Mouse (Mus musculus) retina, embryonic 14.5 days (tissue): ENCODE data around the gene Eno2.

Source experiments
- DNase-seq: peaks from one replicate; pipeline ENCODE4 v3.0.0-alpha.2; 2015; ENCODE audit warnings: low spot score

The Eno2 gene

DNA sequence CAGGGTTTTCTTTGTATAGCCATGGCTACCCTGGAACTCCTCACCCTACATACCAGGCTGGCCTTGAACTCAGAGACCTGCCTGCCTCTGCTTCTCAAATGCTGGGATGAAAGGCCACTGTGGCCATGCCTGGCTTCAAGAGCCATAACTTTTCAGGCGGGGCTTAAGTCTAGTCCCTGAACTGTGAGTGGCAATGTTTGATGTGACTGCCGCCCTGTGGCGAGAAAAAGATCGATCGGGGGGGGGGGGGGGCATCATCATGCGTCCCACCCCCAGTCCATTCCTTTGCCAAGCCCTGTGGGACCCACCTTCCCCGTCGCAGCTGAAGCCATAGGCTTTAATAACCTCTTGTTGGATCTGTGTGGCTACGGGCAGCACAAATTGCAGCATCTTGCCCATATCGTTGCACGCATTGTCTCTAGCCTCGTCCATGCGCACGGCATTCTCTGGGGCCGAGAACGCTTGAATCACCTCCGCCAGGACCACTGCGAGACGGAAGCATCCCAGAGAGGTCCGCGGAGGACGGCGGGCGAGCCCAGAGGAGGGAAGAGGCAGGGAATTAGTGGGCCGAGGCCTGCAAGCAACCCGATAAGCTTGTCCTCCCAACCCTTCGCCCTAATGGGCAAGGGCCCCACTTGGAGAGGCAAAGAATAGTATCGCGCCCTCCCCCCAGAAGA, 29.1 kb downstream of the Eno2 start:
- peak; percentile 73 for DNase-seq

DNA sequence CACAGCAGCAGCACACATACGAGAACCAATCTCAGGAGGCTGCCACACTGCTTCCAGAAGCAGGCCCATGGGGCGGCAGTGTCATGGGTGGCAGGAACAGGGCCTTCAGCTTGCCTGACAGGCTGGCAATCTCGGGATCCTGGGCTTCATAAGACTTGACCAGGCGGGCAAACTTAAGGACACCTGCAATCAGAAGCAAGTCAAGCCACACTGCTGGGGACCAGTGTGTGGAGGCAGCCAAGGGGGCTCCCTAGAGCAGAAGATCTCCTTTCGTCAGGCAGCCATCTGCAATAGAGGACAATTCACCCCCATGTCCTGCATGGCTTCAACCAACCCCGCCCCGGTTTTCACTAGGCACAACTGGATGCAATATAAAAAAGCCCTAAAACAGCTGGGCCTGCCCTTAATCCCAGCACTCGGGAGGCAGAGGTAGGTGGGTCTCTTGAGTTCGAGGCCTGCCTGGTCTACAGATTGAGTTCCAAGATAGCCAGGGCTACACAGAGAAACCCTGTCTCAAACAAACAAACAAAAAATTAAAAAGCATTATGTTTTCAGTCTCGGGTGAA, 30.2 kb downstream of the Eno2 start:
- DNase-seq: no peak

DNA sequence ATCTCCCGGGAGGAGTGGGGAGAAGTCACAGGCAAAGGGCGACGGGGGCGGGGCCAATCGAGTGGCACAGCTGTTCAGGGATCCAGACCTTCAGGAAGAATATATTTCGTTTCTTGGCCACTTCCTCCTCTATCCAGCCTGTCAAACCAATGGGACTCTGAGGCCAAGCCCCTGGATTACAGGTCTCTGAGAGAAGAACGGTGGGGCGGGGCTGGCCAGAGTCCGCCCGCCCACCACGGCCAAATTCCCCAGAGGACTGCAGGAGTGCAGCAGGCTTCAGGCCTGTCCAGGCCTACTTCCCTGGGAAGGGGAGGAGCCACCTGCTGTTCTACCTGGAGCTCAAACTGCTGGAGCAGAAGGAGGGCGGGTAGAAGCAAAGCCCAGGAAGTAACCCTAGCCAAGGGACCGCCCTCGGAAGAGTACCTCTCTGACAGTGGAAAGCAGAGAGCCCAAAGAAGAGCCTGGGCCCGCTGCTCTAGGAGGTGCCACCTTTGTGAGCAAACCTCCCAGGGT, 30.9 kb downstream of the Eno2 start, which contains the start of gene Ptpn6:
Gene Ptpn6 (minus strand): TSS at position 204 of the 513 bp plus-strand sequence.
- DNase-seq: peak; percentile 26

DNA sequence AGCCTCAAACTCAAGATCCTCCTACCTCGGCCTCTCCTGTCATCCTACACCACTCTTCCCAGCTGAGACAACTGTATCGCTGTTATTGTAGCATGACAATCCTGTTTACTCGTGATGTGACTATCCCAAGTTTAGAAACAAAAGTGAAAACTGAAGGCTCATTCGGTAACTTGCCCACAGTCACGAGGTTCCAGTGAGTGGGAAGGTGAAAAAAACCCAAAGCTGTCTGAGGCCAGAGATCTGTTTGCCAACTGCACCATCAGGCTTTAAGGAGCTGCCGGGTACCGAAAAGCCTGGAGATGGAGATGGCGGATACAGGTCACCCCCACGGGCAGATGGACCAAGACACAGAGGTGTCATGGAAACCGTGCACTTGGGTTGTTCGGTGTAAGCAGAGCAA, 32.4 kb downstream of the Eno2 start:
- DNase-seq: no peak

DNA sequence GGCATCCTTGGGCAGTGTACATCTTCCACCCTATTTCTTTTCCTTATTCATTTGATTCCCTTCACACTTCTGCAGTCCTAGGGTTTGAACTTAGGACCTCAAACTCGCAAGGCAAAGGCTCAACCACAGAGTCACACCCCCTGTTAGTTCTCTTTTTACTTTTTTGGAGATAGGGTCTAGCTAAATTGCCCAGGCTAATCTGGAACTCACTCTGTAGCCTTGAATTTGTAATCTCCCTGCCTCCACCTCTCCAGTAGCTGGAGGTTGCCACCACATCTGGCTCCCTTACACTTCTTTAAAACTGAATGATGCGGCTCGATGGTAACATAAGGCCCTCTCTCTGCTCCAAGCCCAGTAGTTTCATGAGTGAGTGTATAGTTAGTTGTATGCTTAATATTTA, 35.1 kb downstream of the Eno2 start:
- DNase-seq: no peak

DNA sequence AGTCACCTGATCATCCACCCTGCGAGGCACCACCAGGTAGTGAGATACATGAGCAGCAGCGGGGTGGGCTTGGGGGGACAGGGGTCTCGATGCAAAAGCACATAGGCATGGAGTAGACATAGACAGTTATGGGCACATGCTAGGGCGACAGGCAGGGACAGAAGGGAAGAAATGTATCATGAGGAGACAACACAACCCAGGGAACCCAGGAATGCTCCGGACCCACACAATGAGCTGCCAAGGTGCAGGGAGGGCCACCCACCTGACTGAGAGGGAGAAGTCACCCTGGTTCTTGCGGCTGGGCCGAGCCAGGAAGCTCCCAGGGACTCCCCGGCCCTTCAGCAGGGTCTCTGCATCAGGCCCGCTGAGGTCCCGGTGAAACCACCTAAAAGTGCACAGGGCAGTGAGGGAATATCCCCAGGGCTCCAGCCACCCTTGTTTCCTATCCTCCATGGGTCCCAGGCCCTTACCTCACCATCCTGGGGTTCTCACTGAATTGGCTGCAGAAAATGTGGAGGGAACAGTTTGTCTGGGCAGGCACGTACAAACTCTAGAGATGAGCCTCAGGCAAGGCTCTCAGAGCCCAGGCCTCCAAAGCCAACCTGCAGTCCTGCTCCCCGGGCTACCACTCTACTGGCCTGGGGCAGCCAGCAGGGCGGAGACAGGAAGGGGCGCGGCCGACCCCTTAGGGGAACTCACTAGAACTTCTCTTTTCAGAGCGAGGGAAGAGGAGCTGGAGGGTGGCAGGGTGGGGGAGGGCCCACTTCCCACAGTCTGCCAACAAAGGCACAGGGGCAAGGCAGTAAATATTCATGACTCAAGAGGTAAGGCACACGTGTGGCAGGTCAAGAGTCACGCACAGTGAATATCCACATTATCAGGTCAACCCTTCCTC, 36.8 kb downstream of the Eno2 start:
- no peak for DNase-seq

DNA sequence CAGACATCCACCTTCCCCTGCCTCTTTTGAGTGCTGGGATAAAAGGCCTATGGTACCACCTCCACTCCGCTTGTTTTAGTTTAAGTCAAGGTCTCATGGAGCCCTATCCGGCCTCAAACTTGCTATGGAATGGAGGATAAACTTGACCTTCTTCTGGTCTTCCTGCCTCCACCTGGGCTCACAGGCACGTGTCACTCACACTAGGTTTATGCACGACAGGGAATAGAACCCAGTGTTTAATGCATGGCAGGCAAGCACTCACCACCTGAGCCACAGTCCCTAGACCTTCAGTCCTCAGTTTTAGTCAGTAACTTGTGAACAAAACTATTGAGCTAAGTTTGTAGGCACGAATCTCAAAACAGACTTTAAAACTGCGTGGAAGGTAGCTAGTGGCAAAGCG, 38.4 kb downstream of the Eno2 start:
- no peak for DNase-seq

DNA sequence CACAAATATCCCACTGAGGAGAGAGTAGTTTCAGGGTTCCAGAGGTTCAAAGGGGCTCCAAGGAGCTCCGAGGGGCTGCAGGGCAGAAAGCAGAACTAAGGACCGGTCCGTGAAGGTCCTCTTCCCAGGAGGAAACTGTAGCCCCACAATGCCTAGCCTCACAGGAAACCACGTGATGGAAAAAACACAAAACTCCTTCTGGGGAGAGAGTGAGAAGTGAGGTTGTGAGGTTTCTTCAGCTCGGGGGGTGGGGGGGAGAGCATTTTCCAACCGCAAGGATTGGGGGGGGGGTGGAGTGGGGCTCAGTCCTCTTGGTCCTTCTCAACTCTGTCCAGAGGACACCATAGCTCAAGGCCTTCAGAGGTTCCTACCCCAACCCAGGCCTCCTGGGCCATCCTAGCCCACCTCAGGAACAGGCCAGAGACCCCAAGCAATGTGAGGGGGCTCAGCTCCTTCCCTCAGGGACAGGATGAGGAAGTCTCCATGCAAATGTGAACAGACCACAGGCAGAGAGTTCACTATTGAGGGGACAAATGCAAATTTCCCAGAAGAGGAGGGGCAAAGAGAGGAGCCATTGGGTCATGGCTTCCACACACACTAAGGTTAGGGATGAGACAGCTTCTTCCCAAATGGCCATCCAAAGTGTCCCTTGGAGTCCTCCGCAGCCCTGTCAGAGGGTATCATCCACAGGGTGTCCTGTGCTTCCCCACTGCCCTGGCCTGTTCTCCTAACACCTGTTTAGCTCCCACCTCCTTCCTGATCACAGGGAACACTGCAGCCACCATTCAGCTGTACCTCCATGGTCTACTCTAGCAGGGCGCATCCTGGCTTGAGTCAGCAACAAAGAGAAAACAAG, 39.4 kb downstream of the Eno2 start:
- no peak for DNase-seq

DNA sequence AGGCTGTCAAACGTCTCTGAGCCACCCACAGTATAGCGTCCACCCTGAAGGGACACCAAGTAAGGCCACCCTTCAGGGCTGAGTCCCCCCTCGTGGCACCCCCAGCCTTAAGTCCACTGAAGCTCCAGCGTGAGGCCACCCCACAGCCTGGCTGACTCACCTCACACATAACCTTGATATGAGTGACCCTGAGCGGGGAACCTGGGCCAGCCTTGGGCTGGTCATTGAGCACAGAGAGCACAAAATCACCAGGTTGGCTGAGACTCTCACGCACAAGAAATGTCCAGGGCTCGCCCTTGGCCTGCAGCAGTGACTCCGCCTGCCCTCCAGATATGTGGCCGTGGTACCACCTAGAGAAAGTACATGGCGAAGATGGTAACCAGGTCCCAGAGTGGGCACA, 40.9 kb downstream of the Eno2 start:
- DNase-seq: no peak

DNA sequence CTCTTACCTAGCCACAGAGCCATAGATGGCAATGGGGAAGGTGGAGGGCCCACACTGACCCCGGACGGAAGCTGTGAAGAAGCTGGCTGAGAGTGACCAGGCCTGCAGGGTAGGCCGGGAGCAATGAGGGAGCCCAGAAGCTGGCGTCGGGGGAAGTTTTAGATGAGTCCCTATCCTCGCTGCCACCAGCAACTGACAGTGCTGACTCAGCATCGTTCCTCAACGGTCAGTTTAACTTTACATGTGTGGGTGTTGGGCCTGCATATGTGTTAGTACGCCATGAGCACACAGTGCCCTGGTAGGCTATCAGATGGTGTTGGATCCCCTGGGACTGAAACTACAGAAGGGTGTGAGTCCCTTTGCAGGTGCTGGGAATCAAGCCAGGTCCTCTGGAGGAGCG, 45.0 kb downstream of the Eno2 start:
- DNase-seq: no peak

DNA sequence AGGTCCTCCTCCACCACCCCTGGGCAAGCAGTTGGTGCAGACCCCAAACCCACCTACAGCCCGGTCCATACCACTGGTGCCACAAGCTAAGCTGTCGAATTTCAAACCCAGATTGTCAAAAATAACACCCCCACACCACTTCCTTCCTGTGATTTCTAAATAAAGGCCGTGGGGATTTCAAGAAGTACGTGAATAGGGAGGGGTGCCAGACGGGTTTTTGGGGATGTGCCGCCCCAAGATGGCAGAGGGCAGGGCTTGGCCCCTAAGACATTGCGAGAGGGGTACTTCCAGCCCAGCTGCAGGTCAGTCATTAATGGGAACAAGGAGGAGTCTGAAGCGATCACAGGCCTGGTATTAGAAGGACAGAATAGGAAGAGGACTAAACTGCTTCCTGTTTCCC, 45.9 kb downstream of the Eno2 start:
- DNase-seq: no peak

DNA sequence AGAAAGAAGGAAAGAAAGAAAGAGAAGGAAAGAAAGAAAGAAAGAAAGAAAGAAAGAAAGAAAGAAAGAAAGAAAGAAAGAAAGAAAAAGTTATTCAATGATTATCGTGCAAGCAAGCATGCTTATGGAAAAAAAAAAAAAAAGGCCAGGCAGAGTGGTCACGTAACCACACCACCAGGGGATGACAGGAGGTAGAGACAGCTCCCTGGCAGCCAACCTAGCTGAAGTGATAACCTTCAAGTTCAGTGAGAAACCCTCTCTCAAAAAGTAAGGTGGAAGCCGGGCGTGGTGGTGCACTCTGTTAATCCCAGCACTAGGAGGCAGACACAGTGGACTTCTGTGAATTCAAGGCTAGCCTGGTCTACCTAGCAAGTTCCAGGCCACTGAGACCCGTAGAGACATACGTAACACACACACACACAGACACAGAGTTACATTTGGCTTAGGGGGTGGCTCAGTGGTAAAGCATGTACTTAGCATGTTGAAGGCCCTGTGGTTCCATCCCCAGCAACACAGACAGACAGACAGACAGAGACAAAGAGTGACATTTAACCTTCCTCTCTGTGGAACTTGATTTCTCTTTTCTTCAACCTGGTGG, 46.5 kb downstream of the Eno2 start:
- no peak for DNase-seq

DNA sequence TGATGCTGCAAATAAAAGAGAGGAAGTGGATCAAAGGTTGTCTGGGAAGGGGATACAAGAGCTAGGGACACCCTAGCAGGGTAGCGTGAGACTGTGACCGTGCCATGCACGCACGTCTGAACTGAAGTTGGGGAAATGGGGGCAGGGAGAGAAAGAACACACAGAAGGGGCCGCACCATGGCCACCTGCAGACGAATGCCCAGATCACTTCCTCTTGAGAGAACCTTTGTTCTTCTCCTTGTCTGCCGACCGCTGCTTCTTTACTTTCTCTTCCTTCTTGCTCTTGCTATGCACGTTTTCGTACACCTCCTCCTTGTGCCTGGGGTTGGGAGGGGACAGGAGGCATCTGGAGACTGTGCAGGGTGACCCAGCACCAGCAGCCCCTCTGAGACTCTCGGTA, 48.6 kb downstream of the Eno2 start:
- DNase-seq: no peak

DNA sequence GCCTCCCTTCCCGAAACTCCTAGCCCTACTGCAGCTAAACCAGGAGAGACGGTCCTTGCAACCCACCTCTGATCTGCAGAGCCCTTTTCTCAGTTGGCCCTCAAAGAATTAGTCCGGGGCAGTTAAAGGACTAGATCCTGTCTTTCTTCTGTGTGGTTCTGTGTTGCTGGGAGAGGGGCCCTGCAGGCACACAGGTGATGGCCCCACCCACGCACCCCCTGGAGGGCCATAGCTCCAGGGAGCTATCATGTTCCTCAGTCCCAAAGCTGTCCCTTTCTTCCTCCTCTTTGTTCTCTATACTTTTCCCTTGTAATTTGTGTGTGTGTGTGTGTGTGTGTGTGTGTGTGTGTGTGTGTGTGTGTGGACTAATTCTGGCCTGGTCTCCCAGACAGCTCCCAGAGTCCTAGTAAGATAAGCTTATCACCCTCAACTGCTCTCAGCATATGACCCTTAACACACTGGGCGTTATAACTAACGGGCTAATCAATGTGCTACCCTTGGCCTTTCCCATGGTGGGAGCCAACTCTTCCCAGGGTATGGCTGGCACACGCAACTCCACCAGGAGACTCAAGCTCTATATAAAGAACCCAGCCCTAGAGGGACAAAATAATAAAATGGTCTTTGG, 50.0 kb downstream of the Eno2 start:
- no peak for DNase-seq

DNA sequence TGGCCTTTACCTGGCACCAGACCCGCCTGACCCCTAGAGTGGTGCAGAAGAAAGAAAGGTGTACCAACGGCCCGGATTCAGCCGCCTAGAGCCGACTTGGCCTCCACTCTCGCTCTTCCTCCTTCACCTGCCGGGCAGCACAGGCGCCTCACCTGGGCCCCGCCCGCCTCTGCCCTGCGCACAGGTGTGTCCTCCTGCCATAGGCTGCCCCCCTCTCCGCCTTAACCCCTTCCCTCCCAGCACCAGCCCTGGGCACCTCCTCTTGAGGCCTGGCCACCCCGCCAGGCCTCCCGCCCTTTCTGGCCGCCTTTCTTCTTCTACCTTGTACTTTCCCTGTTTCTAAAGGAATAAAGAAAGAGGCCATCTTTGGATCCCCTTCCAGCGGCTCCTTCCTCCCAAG, 50.8 kb downstream of the Eno2 start:
- DNase-seq: no peak

DNA sequence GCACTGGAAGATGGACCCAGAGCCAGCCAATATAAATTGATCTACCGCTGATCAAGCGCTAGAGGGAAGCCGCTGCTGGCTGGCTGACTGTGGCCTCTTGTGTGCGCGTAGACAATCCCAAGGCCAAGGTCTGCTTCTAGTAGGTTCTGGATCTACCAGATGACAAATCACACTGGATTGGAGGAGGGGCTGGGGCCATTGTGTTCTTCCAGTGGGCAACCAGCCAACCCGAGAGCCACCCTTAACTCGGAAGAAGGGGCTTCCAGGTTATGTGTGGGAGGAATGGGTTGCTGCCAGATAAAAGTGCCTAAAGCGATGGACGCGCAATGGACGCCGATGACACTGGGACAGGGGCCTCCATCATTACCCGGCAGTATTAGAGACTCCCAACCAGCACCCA, 51.5 kb downstream of the Eno2 start:
- no peak for DNase-seq

DNA sequence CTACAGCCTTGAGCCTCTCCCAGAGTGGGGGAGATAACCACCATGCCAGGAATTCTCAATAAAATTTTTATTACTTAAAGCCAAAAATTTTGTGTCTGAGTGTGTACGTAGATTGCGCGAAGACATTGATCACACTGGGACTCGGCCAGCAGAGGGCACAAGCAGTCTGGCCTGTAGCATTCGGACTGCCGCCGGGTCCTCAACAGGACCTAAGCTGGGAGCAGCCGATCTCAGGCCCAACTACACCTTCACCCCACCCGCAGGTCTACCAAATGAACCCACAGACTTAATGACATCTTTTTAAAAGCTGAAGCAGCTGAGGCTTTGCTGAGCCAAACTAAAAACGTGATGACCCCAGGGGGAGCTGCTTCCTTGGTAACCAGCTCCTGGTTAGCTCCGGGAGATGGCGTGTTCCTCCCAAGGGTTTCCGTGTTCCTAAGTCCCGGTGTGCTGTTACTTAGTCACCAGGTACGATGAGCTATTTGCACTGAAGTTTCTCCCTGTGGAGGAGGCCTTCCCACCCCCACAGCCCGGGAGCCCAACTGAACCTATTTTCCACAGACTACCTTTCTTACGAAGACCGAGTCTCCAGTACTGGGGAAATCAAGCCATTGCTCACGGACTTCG, 52.5 kb downstream of the Eno2 start:
- DNase-seq: peak; percentile 77

DNA sequence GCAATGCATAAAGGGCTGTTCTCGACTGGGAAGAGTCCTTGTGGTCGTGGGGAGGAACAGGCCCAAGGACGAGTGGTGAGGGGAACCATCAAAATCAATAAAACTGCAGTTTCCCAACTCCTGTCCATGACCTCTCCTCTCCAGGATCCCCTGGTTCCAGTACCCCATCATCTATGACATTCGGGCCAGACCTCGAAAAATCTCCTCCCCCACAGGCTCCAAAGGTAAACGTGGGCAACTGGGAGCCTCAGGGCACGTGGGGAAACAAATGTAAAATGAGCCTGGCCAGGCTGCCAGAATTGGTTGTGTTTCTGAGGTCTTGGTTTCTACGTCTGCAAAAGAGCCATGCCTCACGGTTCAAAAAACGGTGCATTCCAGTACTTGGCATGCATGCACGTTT, 56.6 kb downstream of the Eno2 start:
- no peak for DNase-seq

DNA sequence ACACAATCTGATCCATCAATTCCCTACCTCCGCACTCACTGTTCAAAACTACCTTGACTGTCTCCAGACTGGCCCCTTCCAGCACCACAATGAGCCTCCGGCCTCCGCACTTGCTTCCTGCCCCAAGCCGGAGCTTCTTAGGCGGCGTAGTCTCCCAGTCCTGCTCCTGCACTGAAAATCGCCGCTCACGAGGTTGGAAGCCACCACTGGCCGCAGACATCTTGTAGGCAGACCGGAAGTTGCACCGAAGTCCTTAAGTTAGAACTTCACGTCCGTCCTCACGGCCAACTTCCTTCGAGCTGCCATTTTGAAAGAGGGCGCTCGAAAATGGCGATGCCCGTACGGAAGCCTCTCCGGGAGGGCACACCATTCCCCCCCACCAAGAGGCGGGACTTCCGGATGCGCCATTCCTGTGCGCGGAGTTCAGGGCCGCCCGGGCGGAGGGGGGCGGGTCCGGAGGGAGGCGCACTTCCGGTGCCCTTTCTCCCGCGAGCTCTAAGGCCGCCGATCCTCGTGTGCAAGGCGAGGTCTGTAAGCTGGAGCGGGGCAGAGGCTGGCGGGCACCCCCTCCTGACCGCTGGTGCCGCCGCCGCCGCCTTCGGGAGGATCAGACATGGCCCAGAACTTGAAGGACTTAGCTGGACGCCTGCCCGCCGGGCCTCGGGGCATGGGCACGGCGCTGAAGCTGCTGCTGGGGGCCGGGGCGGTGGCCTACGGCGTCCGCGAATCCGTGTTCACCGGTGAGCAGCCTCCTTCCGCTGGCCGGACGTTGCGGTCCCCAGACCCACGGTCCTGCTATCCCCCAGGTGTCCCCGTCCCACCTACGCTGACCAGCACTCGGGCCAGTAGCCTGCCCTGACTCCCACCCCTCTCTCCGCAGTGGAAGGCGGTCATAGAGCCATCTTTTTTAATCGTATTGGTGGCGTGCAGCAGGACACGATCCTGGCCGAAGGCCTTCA, 57.4 kb downstream of the Eno2 start, which contains the start of the genes Emg1 and Phb2:
Gene Emg1 (minus strand): TSS at position 355 of the 959 bp plus-strand sequence.
Gene Phb2 (plus strand): TSS at position 513 of the 959 bp plus-strand sequence.
- DNase-seq: peak; percentile 99
